Comparison of ENCODE assay signal across 8 mouse cellular contexts in genomic region chr7:16924037-16924834, GRCm38 (mm10). TPM values are rescaled to one million over a fixed set of nuclear protein-coding genes. Genes with fewer than 3 reads are reported as not detected.
DNase-seq lines count a peak whose midpoint lies in the region; ATAC-seq and TF ChIP-seq lines count a peak whose summit lies in the region.

Calm3 (minus strand) TSS chr7:16924114.

- peak within 1 kb of the TSS; percentile 96 for H3K27ac ChIP-seq in embryonic facial prominence, embryonic 14.5 days (replicated peaks; ENCODE audit: low read depth, low read length)
- H3K27ac ChIP-seq in heart, adult 2 months, result peak within 1 kb of the TSS; percentile 100
- peak within 1 kb of the TSS; percentile 95 for H3K27ac ChIP-seq in limb, embryonic 13.5 days
- H3K27ac ChIP-seq in midbrain, embryonic 16.5 days (ENCODE audit: low read length), result peak within 1 kb of the TSS; percentile 96

- H3K36me3 ChIP-seq in embryonic facial prominence, embryonic 14.5 days (ENCODE audit: control insufficient read depth, insufficient read depth, low read length), result peaks cover 9% of the 10 kb centered on the region; the same call in 1 of the 2 replicates
- H3K36me3 ChIP-seq in heart, adult 2 months (ENCODE audit: control insufficient read depth, insufficient read depth, low read length), result no peaks in the 10 kb centered on the region
- H3K36me3 ChIP-seq in limb, embryonic 13.5 days, result peaks cover 8% of the 10 kb centered on the region
- peaks cover 3% of the 10 kb centered on the region; the same call in 1 of the 2 replicates for H3K36me3 ChIP-seq in midbrain, embryonic 16.5 days (ENCODE audit: control insufficient read depth, insufficient read depth, low read length)

- TF ChIP-seq POLR2A in heart, adult 2 months (IDR thresholded peaks at IDR 0.05; ENCODE audit: insufficient read depth, low read depth, low read length), result peak; percentile 77

- peak; percentile 95 for ATAC-seq in embryonic facial prominence, embryonic 14.5 days (ENCODE audit: low read depth)
- peak; percentile 93 for ATAC-seq in limb, embryonic 13.5 days (ENCODE audit: low FRiP score, low read depth)
- ATAC-seq in midbrain, embryonic 16.5 days, result peak; percentile 91

- no peak; the same call in 1 of the 2 replicates for TF ChIP-seq CTCF in heart, adult 2 months (IDR thresholded peaks at IDR 0.05)

- H3K9ac ChIP-seq in embryonic facial prominence, embryonic 14.5 days (ENCODE audit: low read depth, low read length), result peak within 1 kb of the TSS; percentile 97
- H3K9ac ChIP-seq in heart, adult 2 months (ENCODE audit: low read depth, low read length), result peak within 1 kb of the TSS; percentile 91
- peak within 1 kb of the TSS; percentile 93 for H3K9ac ChIP-seq in limb, embryonic 13.5 days
- peak within 1 kb of the TSS; percentile 90 for H3K9ac ChIP-seq in midbrain, embryonic 16.5 days (ENCODE audit: low read depth, low read length)

- H3K4me1 ChIP-seq in embryonic facial prominence, embryonic 14.5 days (ENCODE audit: control insufficient read depth, insufficient read depth, low read length), result peaks cover 35% of the 10 kb centered on the region
- H3K4me1 ChIP-seq in heart, adult 2 months (ENCODE audit: control insufficient read depth, insufficient read depth, low read length), result peaks cover 15% of the 10 kb centered on the region
- H3K4me1 ChIP-seq in limb, embryonic 13.5 days, result peaks cover 38% of the 10 kb centered on the region
- H3K4me1 ChIP-seq in midbrain, embryonic 16.5 days (ENCODE audit: control insufficient read depth, insufficient read depth, low read length), result peaks cover 30% of the 10 kb centered on the region

- no peaks in the 10 kb centered on the region for H3K27me3 ChIP-seq in embryonic facial prominence, embryonic 14.5 days (replicated peaks; ENCODE audit: control insufficient read depth, insufficient read depth, low read length)
- no peaks in the 10 kb centered on the region for H3K27me3 ChIP-seq in heart, adult 2 months (ENCODE audit: control insufficient read depth, insufficient read depth, low read length)
- no peaks in the 10 kb centered on the region for H3K27me3 ChIP-seq in limb, embryonic 13.5 days
- no peaks in the 10 kb centered on the region for H3K27me3 ChIP-seq in midbrain, embryonic 16.5 days (ENCODE audit: control insufficient read depth, insufficient read depth, low read depth, low read length)

- H3K79me2 ChIP-seq in heart, adult 2 months (replicated peaks; ENCODE audit: control insufficient read depth, insufficient read depth, low read length), result peaks cover 5% of the 10 kb centered on the region; the same call in 1 of the 2 replicates

- peak within 1 kb of the TSS; percentile 92 for H3K4me2 ChIP-seq in embryonic facial prominence, embryonic 14.5 days (ENCODE audit: low read depth, low read length)
- peak within 1 kb of the TSS; percentile 93 for H3K4me2 ChIP-seq in limb, embryonic 13.5 days (replicated peaks)
- H3K4me2 ChIP-seq in midbrain, embryonic 16.5 days (ENCODE audit: low read length), result peak within 1 kb of the TSS; percentile 79

- H3K4me3 ChIP-seq in embryonic facial prominence, embryonic 14.5 days (ENCODE audit: low read depth, low read length), result peak within 1 kb of the TSS; percentile 99
- peak within 1 kb of the TSS; percentile 98 for H3K4me3 ChIP-seq in heart, adult 2 months
- peak within 1 kb of the TSS; percentile 75 for H3K4me3 ChIP-seq in limb, embryonic 13.5 days
- H3K4me3 ChIP-seq in midbrain, embryonic 16.5 days (ENCODE audit: low read depth, low read length), result peak within 1 kb of the TSS; percentile 74

- H3K9me3 ChIP-seq in embryonic facial prominence, embryonic 14.5 days (ENCODE audit: control insufficient read depth, low read length), result no peaks in the 10 kb centered on the region
- no peaks in the 10 kb centered on the region for H3K9me3 ChIP-seq in limb, embryonic 13.5 days
- no peaks in the 10 kb centered on the region for H3K9me3 ChIP-seq in midbrain, embryonic 16.5 days (replicated peaks; ENCODE audit: control insufficient read depth, low read length, poor library complexity, severe bottlenecking)

- WGBS in embryonic facial prominence, embryonic 14.5 days, result 2% methylated on average over 44 of the region's 64 CpGs
- WGBS in heart, adult 2 months, result 1% methylated on average over 64 of the region's 64 CpGs
- 3% methylated on average over 62 of the region's 64 CpGs for WGBS in limb, embryonic 13.5 days
- 1% methylated on average over 61 of the region's 64 CpGs for WGBS in midbrain, embryonic 16.5 days

- peak; percentile 98 for TF ChIP-seq EP300 in heart, adult 2 months (IDR thresholded peaks at IDR 0.05; ENCODE audit: insufficient read depth, low read depth, low read length)

- intact Hi-C loops in heart, adult 2 months (cut with DNase I), result loop anchor here (10.0 kb wide), 1 partner anchor 309 kb away; the partner anchor contains the start of gene Arhgap35

- DNase-seq in 3T3-L1 (ENCODE audit: low read depth, low spot score), result peak; percentile 95
- DNase-seq in adrenal gland, postnatal 4 days (ENCODE audit: low spot score in 2 of 2), result peak; percentile 99
- peak; percentile 100 for DNase-seq in embryonic facial prominence, embryonic 14.5 days (ENCODE audit: low spot score)
- peak; percentile 100 for DNase-seq in heart, adult 2 months
- DNase-seq in kidney, adult 8-10 months, result peak; percentile 99
- peak; percentile 99 to 100 for DNase-seq in spleen, postnatal 10 days (ENCODE audit: low spot score in 2 of 2)

RNA-seq across cellular contexts. Expression of gene Calm3, which starts in this region (rescaled TPM):
- 100 to 1,000 TPM; 330 to 344 TPM for total RNA-seq in adrenal gland, postnatal 4 days (2021)
- 164 and 189 TPM in 2 replicates for polyA plus RNA-seq in embryonic facial prominence, embryonic 14.5 days (2014; fragmentation: Nextera tagmentation; extraction: Ambion mirVana)
- total RNA-seq in heart, adult 2 months (2021), result 100 to 1,000 TPM; 168 to 175 TPM
- polyA plus RNA-seq in heart, adult 2 months (2012; rRNA removed), result 163 and 206 TPM in 2 replicates
- polyA plus RNA-seq in limb, embryonic 13.5 days (2015; fragmentation: Nextera tagmentation; extraction: Ambion mirVana), result 103 and 115 TPM in 2 replicates
- polyA plus RNA-seq in midbrain, embryonic 16.5 days (2015; fragmentation: Nextera tagmentation; extraction: Ambion mirVana), result 405 and 443 TPM in 2 replicates

Comparison
In these comparisons a context has a peak if more than half of its experiments do, and no peak if none do; other contexts are left out.
1. Peak in every context shown above with its lines: DNase-seq, ATAC-seq, H3K4me3 ChIP-seq and H3K27ac ChIP-seq.